Mouse (Mus musculus) ZHBTc4 (cell line): ENCODE measurements around the gene Ndufv1.
"Not testable (repeated sequence)": the region's sequence is repeated elsewhere in the genome, so short reads cannot be mapped to it uniquely, and the experiment has no call there.

Experiments used
- DNase-seq: peaks from one replicate; pipeline ENCODE4 v3.0.0-alpha.2; 2011; ENCODE audit warnings: low read depth, low spot score

Ndufv1 gene

GRCm38 (mm10) chr19:4042124-4042523 is 29.5 kb upstream of the Ndufv1 start:
- DNase-seq = peak; percentile 93

- not testable (repeated sequence) for DNase-seq
Observed at GRCm38 (mm10) chr19:4041500-4041899, 28.9 kb upstream of the Ndufv1 start.

GRCm38 (mm10) chr19:4040941-4041340 is 28.3 kb upstream of the Ndufv1 start:
- peak; percentile 68 for DNase-seq

- DNase-seq = peak; percentile 82
Observed at GRCm38 (mm10) chr19:4037788-4038232, 25.2 kb upstream of the Ndufv1 start, which contains the start of gene Gstp1. Gstp1 (minus strand) TSS chr19:4037985.

GRCm38 (mm10) chr19:4037154-4037787 is 24.7 kb upstream of the Ndufv1 start:
- not testable (repeated sequence) for DNase-seq

GRCm38 (mm10) chr19:4036327-4037045 is 23.9 kb upstream of the Ndufv1 start:
- no peak for DNase-seq

- no peak for DNase-seq
Observed at GRCm38 (mm10) chr19:4033742-4034141, 21.1 kb upstream of the Ndufv1 start.

GRCm38 (mm10) chr19:4033298-4033697 is 20.7 kb upstream of the Ndufv1 start:
- DNase-seq = no peak

- no peak for DNase-seq
Observed at GRCm38 (mm10) chr19:4032668-4033067, 20.1 kb upstream of the Ndufv1 start.

GRCm38 (mm10) chr19:4027576-4027975 is 15.0 kb upstream of the Ndufv1 start:
- no peak for DNase-seq

GRCm38 (mm10) chr19:4023185-4023584 is 10.6 kb upstream of the Ndufv1 start:
- DNase-seq = no peak

- peak; percentile 90 for DNase-seq
Observed at GRCm38 (mm10) chr19:4018743-4019583, 6.4 kb upstream of the Ndufv1 start.

- peak; percentile 33 for DNase-seq
Observed at GRCm38 (mm10) chr19:4017921-4018587, 5.4 kb upstream of the Ndufv1 start.

GRCm38 (mm10) chr19:4015635-4016034 is 3.0 kb upstream of the Ndufv1 start:
- DNase-seq = peak; percentile 31

- DNase-seq = no peak
Observed at GRCm38 (mm10) chr19:4014802-4015201, 2.2 kb upstream of the Ndufv1 start.

GRCm38 (mm10) chr19:4013066-4013465 is 460 bp upstream of the Ndufv1 start:
- DNase-seq = no peak

- no peak for DNase-seq
Observed at GRCm38 (mm10) chr19:4011086-4011485, 1.5 kb downstream of the Ndufv1 start.

- DNase-seq = no peak
Observed at GRCm38 (mm10) chr19:4005971-4006370, 6.6 kb downstream of the Ndufv1 start.

- no peak for DNase-seq
Observed at GRCm38 (mm10) chr19:4005091-4005490, 7.5 kb downstream of the Ndufv1 start.

GRCm38 (mm10) chr19:4004331-4004730 is 8.3 kb downstream of the Ndufv1 start:
- no peak for DNase-seq

- no peak for DNase-seq
Observed at GRCm38 (mm10) chr19:4003641-4004040, 9.0 kb downstream of the Ndufv1 start.

- no peak for DNase-seq
Observed at GRCm38 (mm10) chr19:4003112-4003511, 9.5 kb downstream of the Ndufv1 start, which contains the start of gene Doc2g. Doc2g (plus strand) TSS chr19:4003313.
